Mouse (Mus musculus): ENCODE data around the gene Lypd8. TPM values are rescaled to one million over a fixed set of nuclear protein-coding genes. Genes with fewer than 3 reads are reported as not detected.

Lypd8 gene
- polyA plus RNA-seq, 1 experiment, result not detected

DNA sequence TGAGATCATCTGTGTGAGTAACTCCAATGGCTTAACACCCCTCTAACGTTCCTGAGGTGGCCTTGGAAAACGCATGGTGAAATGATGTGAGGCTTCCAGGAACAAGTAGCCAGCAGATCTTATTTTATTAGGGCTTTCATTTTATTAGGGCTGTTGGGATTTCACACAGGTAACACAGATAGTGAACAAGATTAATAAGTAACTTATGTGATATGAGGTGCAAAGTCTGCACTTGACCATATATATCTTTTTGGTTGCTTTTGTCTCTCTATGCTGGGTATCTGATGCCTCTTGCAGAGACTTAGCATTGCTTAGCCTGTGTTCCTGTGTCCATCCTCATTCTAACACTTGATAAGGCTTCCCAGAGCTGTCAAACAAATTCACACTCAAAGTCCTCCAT lies 1.6 kb upstream of the Lypd8 start:
- H3K36me3 ChIP-seq (ENCODE audit: control insufficient read depth, insufficient read depth, low read length, poor library complexity, severe bottlenecking), result no peaks in the 10 kb centered on the region

DNA sequence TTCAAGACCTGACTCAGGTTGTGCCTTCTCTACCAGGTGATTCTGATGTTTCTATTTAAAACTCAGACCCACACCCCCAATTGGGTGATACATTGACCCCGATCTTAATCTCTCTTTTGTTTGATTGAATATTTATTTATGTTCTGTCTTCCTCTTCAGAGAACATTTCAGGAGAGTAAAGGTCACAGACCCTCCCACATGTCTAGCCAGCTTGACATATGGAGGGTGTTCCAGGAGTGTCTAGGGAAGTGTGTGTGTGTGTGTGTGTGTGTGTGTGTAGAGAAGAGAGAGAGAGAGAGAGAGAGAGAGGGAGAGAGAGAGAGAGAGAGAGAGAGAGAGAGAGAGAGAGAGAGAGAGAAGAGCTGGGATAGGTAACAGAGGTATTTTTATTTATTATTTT lies 1.2 kb upstream of the Lypd8 start:
- H3K27ac ChIP-seq (ENCODE audit: insufficient read depth, low read length), result no peak overlapping the region
- H3K27me3 ChIP-seq (ENCODE audit: control insufficient read depth, insufficient read depth, low read length, poor library complexity, severe bottlenecking), result no peaks in the 10 kb centered on the region
- no peaks in the 10 kb centered on the region for H3K4me1 ChIP-seq (ENCODE audit: control insufficient read depth, insufficient read depth, low read length)
- TF ChIP-seq POLR2A (IDR thresholded peaks at IDR 0.05; ENCODE audit: insufficient read depth, low read length) (no peak), EP300 (IDR thresholded peaks at IDR 0.05; ENCODE audit: insufficient read depth, low read depth, low read length) (no peak), CTCF (IDR thresholded peaks at IDR 0.05; ENCODE audit: low read depth, low read length) (no peak)
- H3K4me3 ChIP-seq (ENCODE audit: low read depth, low read length), result no peak overlapping the region
- H3K9me3 ChIP-seq (replicated peaks; ENCODE audit: control insufficient read depth, insufficient read depth, low read length, poor library complexity, severe bottlenecking), result no peaks in the 10 kb centered on the region
- no peaks in the 10 kb centered on the region for H3K36me3 ChIP-seq (ENCODE audit: control insufficient read depth, insufficient read depth, low read length, poor library complexity, severe bottlenecking)
- H3K9ac ChIP-seq (ENCODE audit: low read depth, poor library complexity, severe bottlenecking), result no peak overlapping the region

More for the DNA sequence above, 1.6 kb upstream of the Lypd8 start:
- H3K27me3 ChIP-seq (ENCODE audit: control insufficient read depth, insufficient read depth, low read length, poor library complexity, severe bottlenecking), result no peaks in the 10 kb centered on the region
- no peaks in the 10 kb centered on the region for H3K4me1 ChIP-seq (ENCODE audit: control insufficient read depth, insufficient read depth, low read length)
- no peaks in the 10 kb centered on the region for H3K9me3 ChIP-seq (replicated peaks; ENCODE audit: control insufficient read depth, insufficient read depth, low read length, poor library complexity, severe bottlenecking)
- no peak overlapping the region for H3K4me3 ChIP-seq (ENCODE audit: low read depth, low read length)
- no peak overlapping the region for H3K27ac ChIP-seq (ENCODE audit: insufficient read depth, low read length)
- TF ChIP-seq POLR2A (IDR thresholded peaks at IDR 0.05; ENCODE audit: insufficient read depth, low read length) (no peak), EP300 (IDR thresholded peaks at IDR 0.05; ENCODE audit: insufficient read depth, low read depth, low read length) (no peak), CTCF (IDR thresholded peaks at IDR 0.05; ENCODE audit: low read depth, low read length) (no peak)
- no peak overlapping the region for H3K9ac ChIP-seq (ENCODE audit: low read depth, poor library complexity, severe bottlenecking)

DNA sequence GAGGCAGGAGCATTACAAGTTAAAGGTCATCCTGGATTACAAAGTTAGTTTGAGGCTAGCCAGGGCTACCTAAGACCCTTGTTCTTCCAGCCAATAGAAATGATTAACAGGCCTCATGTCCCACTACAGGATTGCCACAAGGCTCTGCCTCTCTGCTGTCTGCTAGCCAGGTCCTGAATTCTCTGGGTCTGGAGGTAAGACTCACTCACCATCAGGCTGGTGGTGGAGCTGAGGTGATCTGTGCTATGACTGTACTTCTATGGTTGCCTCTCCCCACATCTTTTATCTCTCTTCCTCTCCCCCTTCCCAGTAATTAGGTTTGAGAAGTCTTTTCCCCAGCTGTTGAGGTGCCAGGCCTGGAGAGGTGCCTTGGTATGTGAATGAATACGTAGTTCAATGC lies 673 bp downstream of the Lypd8 start:
- Histone ChIP-seq H3K36me3 (ENCODE audit: control insufficient read depth, insufficient read depth, low read length, poor library complexity, severe bottlenecking) (no peaks in the 10 kb centered on the region), H3K9ac (ENCODE audit: low read depth, poor library complexity, severe bottlenecking) (no peak overlapping the region), H3K27ac (ENCODE audit: insufficient read depth, low read length) (no peak overlapping the region), H3K4me1 (ENCODE audit: control insufficient read depth, insufficient read depth, low read length) (no peaks in the 10 kb centered on the region), H3K27me3 (ENCODE audit: control insufficient read depth, insufficient read depth, low read length, poor library complexity, severe bottlenecking) (no peaks in the 10 kb centered on the region), H3K4me3 (ENCODE audit: low read depth, low read length) (no peak overlapping the region), H3K9me3 (replicated peaks; ENCODE audit: control insufficient read depth, insufficient read depth, low read length, poor library complexity, severe bottlenecking) (no peaks in the 10 kb centered on the region)
- TF ChIP-seq POLR2A (IDR thresholded peaks at IDR 0.05; ENCODE audit: insufficient read depth, low read length), result no peak
- no peak for TF ChIP-seq EP300 (IDR thresholded peaks at IDR 0.05; ENCODE audit: insufficient read depth, low read depth, low read length)
- TF ChIP-seq CTCF (IDR thresholded peaks at IDR 0.05; ENCODE audit: low read depth, low read length), result no peak

DNA sequence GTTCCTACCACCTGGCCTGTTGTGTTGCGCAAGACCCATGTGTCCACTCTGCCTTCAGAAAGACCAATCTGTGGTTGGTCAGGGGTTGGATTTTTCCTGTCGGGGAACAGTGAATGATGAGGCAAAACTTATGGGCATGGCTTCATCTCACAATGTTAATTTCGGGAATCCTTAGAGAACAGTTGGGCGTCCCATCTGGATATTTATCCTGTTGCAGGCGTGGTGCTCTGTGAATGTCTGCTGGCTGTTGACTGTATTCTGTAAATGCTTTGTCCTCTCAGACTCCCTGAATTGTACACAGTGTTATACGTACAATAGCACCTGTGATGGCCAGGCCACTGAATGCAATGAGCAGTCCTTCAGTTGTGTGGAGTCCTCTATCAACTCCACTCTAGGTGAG lies 3.6 kb downstream of the Lypd8 start:
- no peaks in the 10 kb centered on the region for H3K9me3 ChIP-seq (replicated peaks; ENCODE audit: control insufficient read depth, insufficient read depth, low read length, poor library complexity, severe bottlenecking)
- H3K4me1 ChIP-seq (ENCODE audit: control insufficient read depth, insufficient read depth, low read length), result no peaks in the 10 kb centered on the region
- no peak overlapping the region for H3K27ac ChIP-seq (ENCODE audit: insufficient read depth, low read length)
- H3K27me3 ChIP-seq (ENCODE audit: control insufficient read depth, insufficient read depth, low read length, poor library complexity, severe bottlenecking), result no peaks in the 10 kb centered on the region
- H3K4me3 ChIP-seq (ENCODE audit: low read depth, low read length), result no peak overlapping the region
- H3K36me3 ChIP-seq (ENCODE audit: control insufficient read depth, insufficient read depth, low read length, poor library complexity, severe bottlenecking), result no peaks in the 10 kb centered on the region
- no peak overlapping the region for H3K9ac ChIP-seq (ENCODE audit: low read depth, poor library complexity, severe bottlenecking)
- TF ChIP-seq POLR2A (IDR thresholded peaks at IDR 0.05; ENCODE audit: insufficient read depth, low read length) (no peak), CTCF (IDR thresholded peaks at IDR 0.05; ENCODE audit: low read depth, low read length) (no peak), EP300 (IDR thresholded peaks at IDR 0.05; ENCODE audit: insufficient read depth, low read depth, low read length) (no peak)

DNA sequence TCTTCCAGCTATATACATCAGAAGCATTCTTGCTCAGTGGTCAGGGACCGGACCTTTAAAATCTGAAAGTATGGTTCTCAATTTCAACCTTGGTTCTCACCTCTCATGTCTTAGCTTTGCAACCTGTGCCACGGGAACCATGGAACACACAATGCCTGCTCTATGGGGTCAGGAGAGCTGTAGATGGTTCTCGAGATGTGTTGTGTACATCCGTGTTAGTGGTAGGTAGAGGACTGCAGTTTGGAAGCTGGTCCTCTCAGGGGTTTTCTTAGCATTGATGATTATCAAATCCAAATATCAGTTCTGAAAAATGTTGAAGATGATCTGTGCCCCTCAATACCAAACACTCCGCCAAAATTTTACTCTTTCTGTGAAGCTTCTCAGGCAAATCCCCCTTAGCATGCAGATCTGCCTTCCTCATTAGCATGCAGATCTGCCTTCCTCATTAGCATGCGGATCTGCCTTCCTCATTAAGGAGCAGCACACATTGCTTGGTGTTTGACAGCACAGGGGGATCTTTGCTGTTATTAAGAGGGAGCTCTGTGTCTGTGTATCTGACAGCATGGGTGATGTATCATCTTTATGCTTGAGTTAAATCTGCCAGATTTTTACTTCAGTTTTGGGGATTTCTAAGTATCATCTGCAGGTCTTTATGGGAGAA lies 21.3 kb downstream of the Lypd8 start:
- Histone ChIP-seq H3K27me3 (ENCODE audit: control insufficient read depth, insufficient read depth, low read length, poor library complexity, severe bottlenecking) (no peaks in the 10 kb centered on the region; the same call in none of the 2 replicates), H3K36me3 (ENCODE audit: control insufficient read depth, insufficient read depth, low read length, poor library complexity, severe bottlenecking) (no peaks in the 10 kb centered on the region), H3K27ac (ENCODE audit: insufficient read depth, low read length) (no peak overlapping the region), H3K4me3 (ENCODE audit: low read depth, low read length) (no peak overlapping the region), H3K9me3 (replicated peaks; ENCODE audit: control insufficient read depth, insufficient read depth, low read length, poor library complexity, severe bottlenecking) (no peaks in the 10 kb centered on the region; the same call in 1 of the 2 replicates), H3K9ac (ENCODE audit: low read depth, poor library complexity, severe bottlenecking) (no peak overlapping the region), H3K4me1 (ENCODE audit: control insufficient read depth, insufficient read depth, low read length) (no peaks in the 10 kb centered on the region)
- TF ChIP-seq POLR2A (IDR thresholded peaks at IDR 0.05; ENCODE audit: insufficient read depth, low read length) (no peak), EP300 (IDR thresholded peaks at IDR 0.05; ENCODE audit: insufficient read depth, low read depth, low read length) (no peak), CTCF (IDR thresholded peaks at IDR 0.05; ENCODE audit: low read depth, low read length) (no peak)

DNA sequence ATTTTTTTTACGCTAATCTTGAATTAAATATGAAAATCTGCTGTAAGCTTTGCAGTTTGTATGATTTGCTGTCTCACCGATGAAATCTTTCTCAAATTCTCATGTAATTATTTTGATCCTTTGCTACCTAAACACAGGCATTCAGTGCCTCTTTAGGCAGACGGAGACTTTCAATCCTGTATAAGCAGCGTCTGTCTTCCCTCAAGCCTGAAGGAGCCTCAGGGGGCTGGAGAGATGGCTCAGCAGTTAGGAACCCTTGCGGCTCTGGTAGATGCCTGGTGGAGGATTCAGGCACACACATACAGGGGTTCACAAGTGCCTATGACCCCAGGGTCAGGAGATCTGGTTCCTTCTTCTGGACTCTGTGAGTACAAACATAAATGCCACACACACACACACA lies 21.8 kb downstream of the Lypd8 start:
- H3K4me3 ChIP-seq (ENCODE audit: low read depth, low read length), result no peak overlapping the region
- TF ChIP-seq POLR2A (IDR thresholded peaks at IDR 0.05; ENCODE audit: insufficient read depth, low read length) (no peak), EP300 (IDR thresholded peaks at IDR 0.05; ENCODE audit: insufficient read depth, low read depth, low read length) (no peak), CTCF (IDR thresholded peaks at IDR 0.05; ENCODE audit: low read depth, low read length) (no peak)
- no peak overlapping the region for H3K27ac ChIP-seq (ENCODE audit: insufficient read depth, low read length)
- no peak overlapping the region for H3K9ac ChIP-seq (ENCODE audit: low read depth, poor library complexity, severe bottlenecking)
- no peaks in the 10 kb centered on the region; the same call in 1 of the 2 replicates for H3K9me3 ChIP-seq (replicated peaks; ENCODE audit: control insufficient read depth, insufficient read depth, low read length, poor library complexity, severe bottlenecking)
- H3K36me3 ChIP-seq (ENCODE audit: control insufficient read depth, insufficient read depth, low read length, poor library complexity, severe bottlenecking), result no peaks in the 10 kb centered on the region
- H3K27me3 ChIP-seq (ENCODE audit: control insufficient read depth, insufficient read depth, low read length, poor library complexity, severe bottlenecking), result no peaks in the 10 kb centered on the region; the same call in none of the 2 replicates
- no peaks in the 10 kb centered on the region for H3K4me1 ChIP-seq (ENCODE audit: control insufficient read depth, insufficient read depth, low read length)
